Mouse (Mus musculus) ES-Bruce4 (cell line): Measurements from ENCODE around the gene Bcl9l.

Source experiments
- CTCF ChIP-seq: IDR thresholded peaks from one replicate; pipeline ENCODE4 v1.8.1; 2011; ENCODE audit warnings: low read depth, low read length
- EP300 ChIP-seq: IDR thresholded peaks from 2 replicates; pipeline ENCODE4 v1.6.1; 2011; ENCODE audit warnings: low read depth, low read length; ENCODE audit not compliant: insufficient read depth

GRCm38 (mm10) chr9:44450387-44450786, 32.2 kb upstream of the Bcl9l start:
- TF ChIP-seq CTCF, result no peak
- no peak for TF ChIP-seq EP300
